Mouse (Mus musculus) ovary, postnatal 36 days (tissue): ENCODE measurements at regions not wholly inside any gene's neighbourhood (a gene's known extent, or its start where the extent isn't known, plus 50 kb on each side); places are given as distances from the start of the nearest gene placed in this dataset.
"Not testable (repeated sequence)": the region's sequence is repeated elsewhere in the genome, so short reads cannot be mapped to it uniquely, and the experiment has no call there.

Source experiments
- DNase-seq: peaks from one replicate; pipeline ENCODE4 v3.0.0; 2022; ENCODE audit warnings: low spot score, mixed read lengths

DNA sequence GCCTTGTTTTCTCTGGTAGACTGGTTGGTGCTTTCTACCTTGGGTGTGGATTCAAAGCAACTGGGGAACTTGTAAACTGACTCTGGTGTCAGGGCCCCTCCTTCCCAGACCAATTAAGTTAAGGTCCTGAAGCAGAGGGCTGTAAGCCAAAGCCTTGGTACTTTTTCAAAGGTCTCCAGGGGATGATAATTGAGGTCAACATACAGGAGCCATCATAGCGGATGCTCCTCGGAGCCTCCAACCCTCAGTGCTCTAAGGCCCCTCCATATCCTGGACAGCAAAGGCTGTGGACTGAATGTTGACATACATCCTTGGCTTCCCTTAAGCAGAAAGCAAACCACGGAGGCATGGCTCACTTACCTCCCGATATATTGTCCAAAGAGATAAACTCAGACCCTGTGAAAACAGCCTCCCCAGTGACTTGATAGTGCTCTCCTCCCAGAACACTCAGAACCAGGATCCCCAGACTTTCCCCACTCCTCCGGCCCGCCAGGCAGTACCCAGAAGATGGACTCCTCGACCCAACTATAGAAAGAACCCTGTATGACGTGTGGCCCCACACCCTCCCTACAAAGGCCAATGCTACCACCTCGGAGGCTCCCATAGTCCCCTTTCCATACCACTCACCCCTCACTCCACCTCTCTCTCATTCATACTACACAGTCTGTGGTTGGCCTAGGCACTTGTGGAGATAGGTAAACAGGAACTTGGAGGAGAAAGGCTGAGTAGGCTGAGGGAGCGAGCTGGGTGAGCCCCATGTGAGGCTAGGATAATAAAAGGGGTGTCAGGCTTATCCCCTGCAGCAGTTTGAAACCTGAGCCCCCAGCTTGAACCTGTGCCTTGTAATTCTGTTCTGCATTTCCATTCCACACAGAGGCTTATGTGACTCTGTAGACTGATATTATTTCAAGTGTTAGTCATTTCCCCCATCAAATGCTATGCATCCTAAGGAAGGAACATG is 118.8 kb upstream of the Arid1b start:
- DNase-seq = no peak

DNA sequence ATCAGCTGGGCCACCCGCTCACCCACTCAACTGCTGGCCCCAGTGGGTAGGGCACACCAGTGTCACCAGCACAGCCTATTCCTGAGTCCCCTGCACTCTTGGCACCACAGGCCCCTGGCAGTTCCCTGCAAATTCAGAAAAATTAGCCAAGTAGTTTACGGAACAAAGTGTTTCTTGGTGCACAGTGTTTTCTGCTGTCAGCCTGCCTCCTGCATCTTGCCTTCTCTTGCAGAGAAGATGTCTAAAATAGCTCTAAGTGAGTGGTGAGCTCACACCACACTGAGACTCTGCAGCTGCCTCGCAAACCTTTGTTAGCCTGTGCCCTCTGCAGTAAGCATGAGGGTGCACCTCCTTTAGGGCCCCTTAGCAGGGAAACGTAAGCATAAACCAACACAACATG is 117.7 kb upstream of the Arid1b start:
- no peak for DNase-seq

DNA sequence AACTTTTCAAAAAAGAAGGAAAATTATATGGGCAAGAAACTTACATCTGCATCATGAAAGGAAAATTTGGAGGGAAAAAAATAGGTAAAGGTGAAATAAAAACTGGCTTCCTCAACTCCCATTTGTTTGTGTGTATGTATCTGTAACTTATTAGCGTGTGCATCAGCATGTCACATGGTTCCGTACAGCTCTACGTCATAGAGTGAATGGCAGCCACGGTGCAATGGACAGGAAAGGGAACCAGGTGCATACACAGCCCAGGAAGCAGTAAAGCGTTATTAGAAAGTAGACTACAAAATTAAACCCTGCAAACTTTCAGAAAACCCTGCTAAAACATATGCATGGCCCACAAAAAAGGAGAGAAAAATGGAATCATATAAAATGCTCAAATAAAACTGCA is 112.7 kb upstream of the Arid1b start:
- no peak for DNase-seq

DNA sequence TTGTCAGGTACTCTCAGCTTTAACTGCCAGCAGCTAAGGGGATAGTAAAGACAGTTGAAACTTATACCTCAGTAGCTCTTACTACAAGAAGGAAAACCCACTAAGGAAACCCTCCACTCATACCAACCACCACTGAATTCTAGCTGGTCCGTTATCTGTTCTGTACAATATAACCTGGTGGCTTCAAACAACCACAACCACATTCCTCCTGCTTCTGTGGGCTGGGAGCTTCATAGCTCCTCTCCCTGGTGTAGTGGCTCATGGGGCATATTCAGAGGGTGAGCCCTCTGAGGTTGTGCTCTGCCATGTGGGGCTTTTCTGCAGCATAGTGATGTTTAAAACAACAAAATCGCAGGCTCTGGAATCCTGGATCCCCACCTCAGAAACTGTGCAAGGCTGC is 110.0 kb upstream of the Arid1b start:
- no peak for DNase-seq

DNA sequence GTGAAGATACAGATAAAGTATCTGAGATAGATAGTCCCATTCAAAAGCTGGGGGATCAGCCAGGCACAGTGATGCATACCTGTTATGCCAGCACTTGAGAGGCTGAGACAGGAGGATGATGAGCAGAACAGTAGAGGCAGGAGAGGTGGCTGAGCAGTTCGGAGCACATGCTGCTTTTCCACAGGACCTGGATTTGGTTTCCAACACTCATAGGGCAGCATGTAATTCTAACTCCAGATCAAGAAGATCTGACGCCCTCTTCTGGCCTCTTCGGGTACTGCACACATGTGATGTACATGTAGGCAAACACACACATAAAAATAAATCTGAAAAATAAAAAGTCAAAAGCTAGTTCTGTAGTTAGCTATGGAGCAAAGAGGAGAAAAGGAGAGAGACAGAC is 109.4 kb upstream of the Arid1b start:
- no peak for DNase-seq

DNA sequence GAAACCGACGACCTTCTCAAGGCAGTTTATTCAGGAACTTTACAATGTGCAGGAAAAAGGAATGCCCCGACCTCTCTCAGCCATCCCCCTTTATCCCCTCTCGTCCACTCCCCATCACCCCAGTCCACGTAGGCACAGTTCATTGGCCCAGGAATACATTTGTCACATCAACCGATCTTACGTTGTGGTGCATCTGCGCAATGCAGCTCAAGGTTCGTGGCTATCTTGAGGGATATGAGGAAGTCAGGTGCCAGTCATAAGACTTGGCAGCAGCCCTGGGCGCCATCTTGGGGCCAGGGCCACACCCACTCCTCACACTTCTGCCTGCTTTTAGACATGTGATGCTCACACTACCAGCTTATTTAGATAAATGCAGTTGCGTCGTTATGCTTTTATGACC is 106.8 kb upstream of the Arid1b start:
- DNase-seq = not testable (repeated sequence)

DNA sequence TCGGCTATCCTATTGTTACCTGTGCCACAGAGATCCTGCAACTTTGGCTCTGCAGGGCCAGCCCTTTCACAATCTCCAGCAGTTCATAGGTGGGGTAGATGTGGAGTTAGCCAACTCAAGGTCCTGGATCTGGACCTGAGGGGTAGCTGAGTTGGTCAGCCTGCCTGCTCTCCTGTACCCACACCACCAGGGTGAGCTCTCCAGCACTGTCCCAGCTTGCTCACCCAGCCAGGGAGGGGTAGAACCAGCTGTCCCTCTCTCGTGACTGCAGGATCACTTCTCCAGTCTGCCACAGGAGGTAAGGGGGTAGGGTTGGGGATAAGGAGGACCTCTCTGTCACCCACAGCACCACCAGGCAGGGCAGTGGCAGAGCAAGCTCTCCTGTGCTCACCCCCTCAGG is 104.6 kb upstream of the Arid1b start:
- DNase-seq = no peak

DNA sequence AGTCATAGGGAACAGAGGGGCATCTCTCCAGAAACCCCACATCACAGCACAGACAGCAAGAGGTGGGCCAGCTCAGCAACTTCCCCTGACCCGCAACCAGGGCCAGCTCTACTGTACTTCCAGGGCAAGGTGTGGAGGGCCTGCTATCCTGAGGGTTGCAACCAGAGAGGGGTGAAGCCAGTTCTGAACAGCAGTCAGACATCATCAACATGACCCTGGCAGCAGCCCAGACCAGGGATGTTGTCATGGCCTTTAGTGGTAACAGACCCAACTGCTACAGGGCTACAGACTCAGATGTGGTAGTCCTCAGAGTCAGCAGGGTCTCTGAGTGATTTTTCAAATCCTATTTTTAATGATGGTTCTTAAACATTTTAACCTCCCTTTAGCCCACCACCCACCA is 104.0 kb upstream of the Arid1b start:
- no peak for DNase-seq

DNA sequence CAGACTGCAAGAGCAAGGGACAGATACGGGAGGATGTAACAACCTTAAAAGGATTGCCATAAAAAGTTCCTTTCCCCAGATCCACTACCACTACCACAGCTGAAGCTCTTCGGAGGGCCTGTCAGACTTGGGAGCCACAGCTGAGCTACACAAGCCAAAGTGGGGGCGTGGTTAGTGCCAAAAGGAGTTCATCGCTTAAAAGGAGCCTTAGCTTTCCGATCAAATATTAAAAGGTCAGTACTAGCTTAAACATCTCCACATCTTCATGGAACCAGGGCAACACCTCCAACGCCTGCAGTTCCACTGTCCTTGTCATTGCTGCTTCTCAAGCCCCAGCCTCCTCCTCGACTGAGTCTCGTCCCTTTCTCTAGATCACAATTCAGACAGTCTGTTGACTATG is 102.6 kb upstream of the Arid1b start:
- no peak for DNase-seq

DNA sequence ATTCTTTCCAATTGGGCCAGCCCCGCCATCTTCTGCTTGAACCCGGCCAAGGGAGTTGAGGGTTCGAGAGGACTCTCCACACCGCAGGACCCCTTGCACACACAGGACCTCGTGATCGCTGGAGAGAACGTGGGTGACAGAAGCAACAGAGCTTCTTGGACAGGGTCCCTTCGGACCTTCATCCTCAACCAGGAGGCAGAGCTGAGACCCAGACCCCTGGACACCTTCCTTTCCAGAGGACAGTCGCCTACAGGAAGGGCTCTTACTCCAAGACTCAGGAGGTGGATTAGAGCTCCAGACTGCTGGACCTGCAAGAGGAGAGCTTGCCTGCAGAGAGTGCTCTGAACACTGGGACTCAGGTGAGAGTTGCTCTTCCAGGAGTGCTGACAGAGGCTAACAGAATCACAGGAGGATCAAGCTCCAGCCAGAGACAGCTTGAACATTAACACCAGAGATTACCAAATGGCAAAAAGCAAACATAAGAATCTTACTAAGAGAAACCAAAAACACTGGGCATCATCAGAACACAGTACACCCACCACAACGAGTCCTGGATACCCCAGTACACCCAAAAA is 99.3 kb upstream of the Arid1b start:
- DNase-seq = not testable (repeated sequence)

DNA sequence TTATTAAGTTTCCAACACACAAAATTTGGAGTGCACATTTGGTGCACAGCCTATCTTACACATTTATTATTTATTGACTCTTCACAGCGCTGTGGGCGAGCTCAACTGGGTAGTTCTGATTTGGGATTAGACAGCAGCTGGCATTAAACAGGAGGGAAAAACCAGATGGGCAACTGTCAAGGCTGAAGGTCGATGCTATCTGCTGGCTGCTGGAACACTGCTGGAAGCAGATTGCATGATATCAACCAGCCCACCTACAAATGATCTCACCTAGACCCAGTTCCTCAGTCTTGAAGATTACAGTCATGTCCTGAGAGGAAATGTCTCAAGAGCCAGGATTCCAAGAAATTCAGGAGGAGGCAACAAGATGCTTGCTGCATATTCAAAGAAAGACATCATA is 91.0 kb upstream of the Arid1b start:
- DNase-seq = no peak

DNA sequence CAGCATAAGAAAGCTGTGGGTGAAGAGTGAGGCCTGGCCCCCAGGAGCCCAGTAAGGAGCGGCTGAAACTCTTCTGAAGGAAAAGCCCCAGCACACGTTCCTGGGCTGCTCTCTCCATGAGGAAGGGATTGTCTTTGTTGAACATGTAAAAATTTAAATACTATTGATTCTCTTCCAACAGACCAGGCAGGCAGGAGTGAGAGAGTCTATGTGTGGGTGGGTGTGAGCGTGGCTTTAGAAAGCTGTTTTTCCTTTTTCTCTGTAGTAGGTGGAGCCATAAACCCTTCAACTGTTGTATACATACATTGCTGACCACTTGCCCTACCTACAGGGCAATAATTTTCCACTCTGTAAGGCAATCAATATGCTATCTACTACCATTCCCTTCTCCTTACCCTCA is 87.6 kb upstream of the Arid1b start:
- DNase-seq = no peak

DNA sequence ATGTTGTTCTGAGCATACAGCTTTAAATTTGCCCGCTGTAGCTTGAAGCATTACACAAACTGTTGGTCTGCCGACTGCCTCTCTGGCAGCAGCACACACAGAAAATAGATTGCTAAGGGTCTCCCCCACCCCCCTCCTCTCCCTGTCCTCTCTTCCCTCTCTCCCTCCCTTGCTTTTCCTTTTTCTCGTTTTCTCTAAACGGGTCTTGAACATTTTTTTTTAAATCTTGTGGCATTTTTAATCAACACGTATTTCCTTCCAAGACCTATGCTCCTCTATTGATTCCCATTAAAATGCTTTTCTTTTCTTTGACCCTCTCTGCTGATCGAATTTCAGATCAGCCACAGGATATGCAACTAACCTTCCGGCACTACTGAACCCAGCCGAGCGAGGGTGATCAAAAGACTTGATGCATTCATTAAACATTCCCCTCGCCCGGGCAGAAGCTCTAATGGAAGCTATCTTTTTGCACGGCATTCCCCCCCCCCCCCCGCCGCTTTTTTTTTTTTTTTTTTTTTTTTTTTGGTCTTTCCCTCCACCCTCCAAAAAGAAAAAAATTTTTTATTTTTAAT is 86.9 kb upstream of the Arid1b start:
- DNase-seq = peak; percentile 36

DNA sequence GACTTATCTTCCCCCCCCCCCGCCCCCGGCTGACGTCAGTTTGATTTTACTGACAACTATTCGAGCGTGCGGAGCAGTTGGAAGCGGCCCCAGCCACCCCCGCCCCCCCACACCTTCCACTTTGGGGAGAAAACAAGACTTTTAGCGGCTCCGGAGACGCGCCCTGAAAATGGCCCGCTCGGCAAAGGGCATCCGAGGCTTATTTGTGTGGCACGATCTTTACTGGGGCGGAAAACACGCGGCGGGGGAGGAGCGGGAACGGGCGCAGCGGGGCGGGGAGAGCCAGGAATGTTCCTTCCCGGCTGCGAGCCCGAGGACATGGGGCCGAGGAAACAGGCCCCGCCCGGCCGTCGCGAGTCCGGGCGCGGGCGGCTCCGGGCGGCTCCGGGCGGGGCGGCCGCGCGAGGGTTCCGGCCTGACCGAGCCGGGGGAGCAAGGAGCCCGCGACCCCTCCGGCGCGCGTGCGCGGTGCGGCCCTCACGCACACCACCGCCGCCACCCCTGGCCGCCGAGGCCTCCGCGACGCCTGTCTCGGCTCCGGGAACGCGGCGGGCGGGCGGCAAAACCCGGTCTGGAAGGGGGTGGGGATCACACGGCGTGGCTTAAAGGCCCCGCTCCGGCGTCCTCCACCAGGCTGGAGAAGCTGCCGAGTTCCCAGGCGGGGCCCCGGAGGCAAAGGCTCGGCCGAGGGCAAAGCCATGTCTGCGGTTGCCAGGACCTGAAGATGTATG is 86.1 kb upstream of the Arid1b start:
- DNase-seq = peak; percentile 97

DNA sequence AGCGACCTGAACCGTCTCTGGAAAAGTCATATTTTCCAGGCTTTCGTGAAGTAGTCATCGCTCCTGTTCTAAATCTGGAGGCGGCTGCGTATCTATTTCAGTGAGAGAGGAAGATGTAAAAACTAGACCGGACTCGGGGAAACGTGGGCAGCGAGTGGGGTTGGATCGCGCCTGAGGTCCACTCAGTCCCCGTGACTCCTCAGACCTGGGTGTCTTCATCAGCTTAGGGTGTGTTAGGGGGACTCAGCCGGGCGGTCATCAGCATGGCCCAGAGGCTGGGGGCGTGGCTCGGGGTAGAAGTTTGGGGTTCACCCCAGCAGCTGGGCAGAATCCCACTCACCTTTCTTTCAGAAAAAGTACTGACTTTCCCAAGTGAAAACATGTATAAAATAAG is 85.6 kb upstream of the Arid1b start:
- DNase-seq = no peak

DNA sequence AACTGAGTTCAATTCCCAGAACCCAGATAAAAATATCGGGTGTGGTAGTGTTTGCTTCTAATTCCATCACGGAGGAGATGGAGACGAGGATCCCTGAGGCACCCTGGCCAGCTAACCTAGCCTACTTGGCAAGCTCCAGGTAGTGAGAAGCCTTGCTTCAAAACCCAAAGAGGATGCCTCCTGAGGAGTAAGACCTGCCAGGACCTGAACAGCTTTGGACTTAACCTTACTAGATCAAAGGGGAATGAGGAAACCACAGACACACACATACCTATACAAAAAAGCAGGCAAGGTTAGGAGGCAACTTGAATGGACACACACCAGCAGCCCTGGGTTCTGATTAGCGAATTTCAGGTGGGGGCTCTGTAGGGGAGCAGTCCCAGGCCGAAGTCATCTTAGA is 84.0 kb upstream of the Arid1b start:
- DNase-seq = no peak

DNA sequence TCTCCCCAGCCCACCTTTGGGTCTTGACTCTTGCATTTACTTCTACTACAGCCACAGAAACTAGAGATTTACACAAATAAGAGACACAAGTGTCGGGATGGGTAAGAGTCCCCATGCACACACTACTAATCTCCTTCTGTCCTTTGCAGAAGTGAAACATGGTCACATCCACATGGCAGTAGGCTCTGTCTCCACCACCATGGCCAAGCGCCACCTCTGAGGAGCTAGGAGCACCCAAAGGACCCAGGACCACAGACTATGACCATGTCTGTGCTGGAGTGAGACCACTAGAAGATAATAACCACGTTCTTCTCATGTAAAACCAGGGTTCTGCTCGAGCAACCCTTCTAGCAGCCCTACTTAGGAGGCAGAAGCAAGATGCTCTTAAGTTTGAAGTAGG is 81.1 kb upstream of the Arid1b start:
- no peak for DNase-seq

DNA sequence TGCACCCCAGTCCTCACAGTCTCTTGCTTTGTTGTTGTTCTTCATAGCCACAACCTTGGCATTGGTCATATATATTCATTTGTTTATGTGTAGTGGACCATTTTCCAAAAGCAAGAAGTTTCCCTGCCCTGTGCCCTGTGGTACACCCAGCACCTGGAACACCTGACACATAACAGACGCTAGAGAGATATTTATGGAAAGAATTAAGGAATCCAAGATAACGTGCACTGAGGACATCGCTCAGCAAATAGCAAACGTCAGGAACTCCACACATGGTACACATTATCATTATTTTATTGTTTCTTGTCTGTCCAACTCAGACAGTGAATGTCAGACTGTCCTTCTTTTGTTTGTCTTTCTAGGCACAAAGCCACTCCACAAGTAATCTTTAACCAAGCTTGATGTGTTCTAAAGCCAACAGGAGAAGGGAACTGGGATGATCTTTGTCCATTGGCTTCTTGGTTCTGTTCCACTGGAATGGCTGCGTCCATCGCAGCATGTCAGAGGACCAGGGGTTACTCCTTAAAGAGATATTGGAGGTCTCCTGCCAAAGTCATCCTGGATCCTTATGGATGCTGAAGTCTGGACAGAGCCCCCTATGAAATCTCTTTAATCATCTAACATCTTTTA is 74.2 kb upstream of the Arid1b start:
- no peak for DNase-seq

DNA sequence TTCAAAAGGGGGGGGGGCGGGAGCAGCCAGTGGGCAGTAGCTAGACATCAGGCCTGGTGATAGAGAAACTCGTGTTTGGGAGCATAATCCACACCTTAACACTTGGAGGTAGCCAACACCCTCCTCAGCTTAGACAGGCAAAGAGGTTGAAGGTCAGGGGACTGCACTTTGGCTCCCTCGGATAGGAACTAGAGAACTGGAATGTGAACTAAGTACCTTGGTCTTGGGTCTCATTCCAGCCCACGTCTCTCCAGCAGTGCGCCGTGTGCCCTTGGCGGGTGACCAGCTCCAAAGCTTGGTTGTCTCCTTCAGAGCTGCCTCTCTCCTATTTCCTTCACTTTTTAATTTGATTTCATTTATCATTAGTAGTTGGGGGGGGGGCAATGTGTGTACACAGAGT is 73.0 kb upstream of the Arid1b start:
- no peak for DNase-seq

DNA sequence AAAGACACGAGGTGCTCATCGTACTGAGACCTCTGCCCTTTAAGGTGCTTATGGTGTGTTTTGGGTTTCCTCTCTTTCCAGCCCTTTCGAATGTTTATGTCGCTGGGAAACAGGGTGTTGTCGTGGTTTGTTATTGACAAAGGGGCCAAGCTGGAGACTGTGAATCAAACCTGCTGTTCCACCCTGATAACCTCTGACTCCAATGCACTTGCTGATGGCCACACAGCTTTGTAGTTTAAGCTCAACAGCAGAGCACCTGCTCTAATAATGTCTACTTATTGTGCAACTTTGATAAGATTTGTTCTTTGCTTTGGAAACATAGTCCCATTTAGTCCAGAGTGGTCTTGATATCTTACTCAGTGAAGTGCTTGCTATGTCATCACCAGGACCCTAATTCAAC is 65.5 kb upstream of the Arid1b start:
- no peak for DNase-seq

DNA sequence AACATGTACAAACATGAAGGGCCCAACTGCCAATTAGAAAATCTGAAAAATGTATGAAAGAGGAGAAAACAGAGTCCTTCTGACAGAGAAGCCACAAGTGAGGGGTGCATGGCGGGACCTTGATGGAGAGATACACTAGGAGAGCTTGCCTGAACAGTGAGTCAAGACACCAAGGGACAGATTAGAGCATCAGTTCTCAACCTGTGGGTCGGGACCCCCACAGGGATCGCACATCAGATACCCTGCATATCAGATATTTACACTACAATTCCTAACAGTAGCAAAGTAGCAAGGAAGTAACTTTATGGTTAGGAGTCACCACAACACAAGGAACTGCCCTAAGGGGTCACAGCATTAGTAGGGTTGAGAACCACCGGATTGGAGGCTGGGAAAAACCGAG is 58.9 kb upstream of the Arid1b start:
- DNase-seq = no peak

DNA sequence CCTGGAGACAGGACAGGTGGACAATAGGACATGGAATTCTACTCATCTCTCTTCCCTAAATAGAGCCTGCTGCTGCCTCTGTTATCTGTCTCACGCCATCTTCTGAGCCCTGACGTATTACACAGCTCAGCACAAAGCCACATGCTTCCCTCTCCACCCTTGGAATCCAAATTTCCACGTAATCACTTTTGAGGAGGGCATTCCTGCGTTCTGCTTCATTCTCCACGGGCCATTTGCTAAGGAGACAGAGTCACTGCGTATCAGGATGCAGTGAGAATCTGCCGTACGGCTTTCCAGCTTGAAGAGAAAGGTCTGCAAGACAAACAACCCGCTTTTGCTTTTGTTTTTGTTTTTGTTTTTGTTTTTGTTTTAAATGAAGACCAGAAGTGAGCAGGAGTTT is 53.5 kb upstream of the Arid1b start:
- DNase-seq = no peak
